Mouse (Mus musculus) spleen, adult 2 months (tissue): ENCODE measurements at regions not wholly inside any gene's neighbourhood (a gene's known extent, or its start where the extent isn't known, plus 50 kb on each side); places are given as distances from the start of the nearest gene placed in this dataset.

ENCODE experiments used
- CTCF ChIP-seq: fragments of 200-500 bp; IDR thresholded peaks from 2 replicates; pipeline ENCODE4 v1.5.1; 2011; ENCODE audit warnings: mild to moderate bottlenecking, inconsistent platforms; ENCODE audit not compliant: insufficient read depth, insufficient read length, insufficient replicate concordance; ENCODE audit errors: extremely low read depth
- POLR2A ChIP-seq: fragments of 200-500 bp; IDR thresholded peaks from 2 replicates; pipeline ENCODE4 v1.6.1; 2011; ENCODE audit warnings: low read depth, low read length, inconsistent platforms

DNA sequence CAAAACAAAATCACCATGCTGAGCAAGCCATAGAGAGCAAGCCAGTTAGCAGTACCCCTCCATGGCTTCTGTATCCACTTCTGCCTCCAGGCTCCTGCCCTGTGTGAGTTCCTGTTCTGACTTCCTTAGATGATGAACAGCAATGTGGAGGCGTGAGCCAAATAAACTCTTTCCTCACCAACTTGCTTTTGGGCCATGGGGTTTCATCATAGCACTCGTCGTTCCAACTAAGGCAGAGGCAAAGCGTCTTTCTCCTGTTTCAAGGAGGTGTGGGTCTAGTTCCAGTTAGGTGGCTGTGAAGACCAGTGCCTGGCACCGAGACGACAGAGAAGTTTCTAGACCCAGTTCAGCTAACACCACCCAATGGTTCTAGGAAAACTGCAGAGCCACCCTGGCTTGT, 85.0 kb upstream of the Acsl1 start:
- TF ChIP-seq CTCF (no peak), POLR2A (no peak)
